Mouse (Mus musculus): ENCODE data around the gene Ndufb8. TPM values are rescaled to one million over a fixed set of nuclear protein-coding genes. Genes with fewer than 3 reads are reported as not detected.

Gene Ndufb8
- total and polyA plus RNA-seq, 2 experiments from 2014 or later = 560 to 841 TPM

- peak within 1 kb of the TSS; percentile 79 for H3K9ac ChIP-seq (replicated peaks; ENCODE audit: low read length, poor library complexity, severe bottlenecking)
- 1% methylated on average over 33 of the region's 33 CpGs for WGBS
- H3K27me3 ChIP-seq (ENCODE audit: insufficient read depth, low read length) = peaks cover 8% of the 10 kb centered on the region; the same call in 1 of the 2 replicates
- H3K9me3 ChIP-seq (ENCODE audit: low read length) = no peaks in the 10 kb centered on the region
- H3K4me1 ChIP-seq (ENCODE audit: insufficient read depth, low read length) = peaks cover 10% of the 10 kb centered on the region
- TF ChIP-seq CTCF (IDR thresholded peaks at IDR 0.05) = peak; percentile 98
- ATAC-seq (ENCODE audit: low FRiP score) (peak; percentile 96), DNase-seq (ENCODE audit: low spot score) (peak; percentile 98)
- H3K4me3 ChIP-seq (ENCODE audit: low read depth, low read length) = peak within 1 kb of the TSS; percentile 76
- peak within 1 kb of the TSS; percentile 69; the same call in 1 of the 2 replicates for H3K27ac ChIP-seq (ENCODE audit: low read depth, low read length)
- peaks cover 20% of the 10 kb centered on the region for H3K36me3 ChIP-seq (ENCODE audit: insufficient read depth, low read length)
- H3K4me2 ChIP-seq (ENCODE audit: low read depth, low read length, poor library complexity, severe bottlenecking) = peak within 1 kb of the TSS; percentile 76
These were observed 7.5 kb upstream of the Ndufb8 start, which contains the start of gene Hif1an for GRCm38 (mm10) chr19:44562652-44563206. TSS of gene Hif1an (plus strand) at chr19:44562850.

GRCm38 (mm10) chr19:44554490-44554860, 765 bp downstream of the Ndufb8 start:
- H3K4me1 ChIP-seq (ENCODE audit: insufficient read depth, low read length) = peaks cover 4% of the 10 kb centered on the region; the same call in 1 of the 2 replicates
- peaks cover 33% of the 10 kb centered on the region for H3K36me3 ChIP-seq (ENCODE audit: insufficient read depth, low read length)
- 3% methylated on average over 8 of the region's 8 CpGs for WGBS
- DNase-seq (ENCODE audit: low spot score) (no peak), ATAC-seq (ENCODE audit: low FRiP score) (peak; percentile 42)
- no peaks in the 10 kb centered on the region for H3K9me3 ChIP-seq (ENCODE audit: low read length)
- peak overlapping the region; percentile 80 for H3K4me3 ChIP-seq (ENCODE audit: low read depth, low read length)
- peaks cover 8% of the 10 kb centered on the region; the same call in 1 of the 2 replicates for H3K27me3 ChIP-seq (ENCODE audit: insufficient read depth, low read length)
- H3K27ac ChIP-seq (ENCODE audit: low read depth, low read length) = peak overlapping the region; percentile 79; the same call in 1 of the 2 replicates
- TF ChIP-seq CTCF (IDR thresholded peaks at IDR 0.05) = no peak
- H3K4me2 ChIP-seq (ENCODE audit: low read depth, low read length, poor library complexity, severe bottlenecking) = peak overlapping the region; percentile 77
- H3K9ac ChIP-seq (replicated peaks; ENCODE audit: low read length, poor library complexity, severe bottlenecking) = peak overlapping the region; percentile 91

- Histone ChIP-seq H3K9me3 (ENCODE audit: low read length) (no peaks in the 10 kb centered on the region), H3K36me3 (ENCODE audit: insufficient read depth, low read length) (peaks cover 41% of the 10 kb centered on the region), H3K4me2 (ENCODE audit: low read depth, low read length, poor library complexity, severe bottlenecking) (0 out of 2 replicates have a peak overlapping the region, but pooled peaks have one; percentile 77), H3K4me1 (ENCODE audit: insufficient read depth, low read length) (peaks cover 4% of the 10 kb centered on the region; the same call in 1 of the 2 replicates), H3K9ac (replicated peaks; ENCODE audit: low read length, poor library complexity, severe bottlenecking) (no peak overlapping the region), H3K4me3 (ENCODE audit: low read depth, low read length) (no peak overlapping the region), H3K27me3 (ENCODE audit: insufficient read depth, low read length) (peaks cover 3% of the 10 kb centered on the region; the same call in 1 of the 2 replicates), H3K27ac (ENCODE audit: low read depth, low read length) (no peak overlapping the region)
- no peak for ATAC-seq (ENCODE audit: low FRiP score)
- DNase-seq (ENCODE audit: low spot score) = no peak
- no peak for TF ChIP-seq CTCF (IDR thresholded peaks at IDR 0.05)
- 87% methylated on average over 4 of the region's 4 CpGs for WGBS
These were observed 2.0 kb downstream of the Ndufb8 start for GRCm38 (mm10) chr19:44553286-44553685.

GRCm38 (mm10) chr19:44552731-44553130, 2.5 kb downstream of the Ndufb8 start, which contains the start of gene Gm20538:
TSS of gene Gm20538 (minus strand) at chr19:44552831.
- Histone ChIP-seq H3K4me1 (ENCODE audit: insufficient read depth, low read length) (peaks cover 4% of the 10 kb centered on the region; the same call in 1 of the 2 replicates), H3K27ac (ENCODE audit: low read depth, low read length) (no peak within 1 kb of the TSS), H3K9me3 (ENCODE audit: low read length) (no peaks in the 10 kb centered on the region), H3K36me3 (ENCODE audit: insufficient read depth, low read length) (peaks cover 41% of the 10 kb centered on the region), H3K4me2 (ENCODE audit: low read depth, low read length, poor library complexity, severe bottlenecking) (peak within 1 kb of the TSS; percentile 77; the same call in 1 of the 2 replicates), H3K27me3 (ENCODE audit: insufficient read depth, low read length) (no peaks in the 10 kb centered on the region), H3K9ac (replicated peaks; ENCODE audit: low read length, poor library complexity, severe bottlenecking) (no peak within 1 kb of the TSS), H3K4me3 (ENCODE audit: low read depth, low read length) (no peak within 1 kb of the TSS)
- no peak for TF ChIP-seq CTCF (IDR thresholded peaks at IDR 0.05)
- WGBS = 98% methylated on average over 4 of the region's 4 CpGs
- no peak for DNase-seq (ENCODE audit: low spot score)
- ATAC-seq (ENCODE audit: low FRiP score) = no peak

- WGBS = under 1% methylated on average over 46 of the region's 47 CpGs
- no peak for ATAC-seq (ENCODE audit: low FRiP score)
- DNase-seq (ENCODE audit: low spot score) = no peak
These were observed 9.8 kb downstream of the Ndufb8 start, which contains the start of gene Sec31b for GRCm38 (mm10) chr19:44545321-44546041. TSS of gene Sec31b (minus strand) at chr19:44545864.

More at GRCm38 (mm10) chr19:44545321-44546041, 9.8 kb downstream of the Ndufb8 start, which contains the start of gene Sec31b:
- peaks cover 16% of the 10 kb centered on the region; the same call in 1 of the 2 replicates for H3K27me3 ChIP-seq (ENCODE audit: insufficient read depth, low read length)
- H3K9ac ChIP-seq (replicated peaks; ENCODE audit: low read length, poor library complexity, severe bottlenecking) = peak within 1 kb of the TSS; percentile 42
- peak within 1 kb of the TSS; percentile 42 for H3K4me3 ChIP-seq (ENCODE audit: low read depth, low read length)
- H3K27ac ChIP-seq (ENCODE audit: low read depth, low read length) = no peak within 1 kb of the TSS
- no peaks in the 10 kb centered on the region for H3K4me1 ChIP-seq (ENCODE audit: insufficient read depth, low read length)
- peak within 1 kb of the TSS; percentile 74 for H3K4me2 ChIP-seq (ENCODE audit: low read depth, low read length, poor library complexity, severe bottlenecking)
- no peak for TF ChIP-seq CTCF (IDR thresholded peaks at IDR 0.05)
- peaks cover 19% of the 10 kb centered on the region for H3K36me3 ChIP-seq (ENCODE audit: insufficient read depth, low read length)
- no peaks in the 10 kb centered on the region for H3K9me3 ChIP-seq (ENCODE audit: low read length)

All from midbrain, postnatal 0 days (tissue).